Mouse (Mus musculus): ENCODE results near the gene Ppif.
A peak's percentile ranks its signal among the peaks of the same experiment; 100 is the strongest.

DNA sequence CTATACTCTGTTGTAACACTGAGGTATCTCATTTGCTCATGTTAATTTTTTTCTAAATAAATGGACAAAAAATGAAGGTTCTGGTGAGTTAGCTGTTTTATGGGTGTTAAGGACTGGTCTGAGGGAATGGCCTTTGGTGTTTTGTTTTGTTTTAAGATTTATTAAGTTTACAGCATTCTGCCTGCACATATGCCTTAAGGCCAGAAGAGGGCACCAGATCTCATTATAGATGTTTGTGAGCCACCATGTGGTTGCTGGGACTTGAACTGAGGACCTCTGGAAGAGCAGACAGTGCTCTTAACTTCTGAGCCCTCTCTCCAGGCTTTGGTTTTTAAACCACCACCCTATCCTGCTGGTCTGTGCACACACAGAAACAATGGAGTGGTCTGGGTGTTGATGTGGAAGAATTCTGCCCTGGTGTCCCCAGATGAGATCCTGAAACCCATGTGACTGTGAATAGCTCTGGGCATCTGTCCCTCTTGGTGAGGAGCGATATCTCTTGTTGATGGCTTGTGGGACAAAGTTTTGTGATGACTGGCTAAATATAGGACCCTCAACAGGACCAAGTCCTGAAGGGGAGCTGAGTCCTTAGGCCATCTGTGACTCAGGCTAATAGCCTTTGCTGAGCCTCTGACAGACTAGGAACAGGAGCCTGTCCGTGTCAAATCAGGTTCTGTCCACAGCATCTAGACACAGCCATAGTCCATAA is 27.1 kb upstream of the Ppif start:
- TF ChIP-seq CTCF (IDR thresholded peaks at IDR 0.05) (peak; percentile 66), EP300 (IDR thresholded peaks at IDR 0.05) (no peak)
